Mouse (Mus musculus) liver, embryonic 14.5 days (tissue): Measurements from ENCODE around the gene Mefv. TPM values are rescaled to one million over a fixed set of nuclear protein-coding genes. Genes with fewer than 3 reads are reported as not detected.
"Not testable (repeated sequence)": the region's sequence is repeated elsewhere in the genome, so short reads cannot be mapped to it uniquely, and the experiment has no call there.

ENCODE experiments used
- ATAC-seq: fragments of 200-750 bp; cut with Nextera tagmentation; 2 replicates; pipeline ENCODE4 v1.8.0; 2017; ENCODE audit warnings: moderate number of reproducible peaks, mild to moderate bottlenecking, moderate library complexity; ENCODE audit not compliant: insufficient read depth
- DNase-seq, 3 experiments: peaks; one replicate each; pipeline ENCODE4 v3.0.0-alpha.2; 2012 to 2013; ENCODE audit warnings: low read depth in 3 of 3, low spot score in 3 of 3
- H3K27ac ChIP-seq: fragments of 300-500 bp; sonication (generic); 2 replicates; pipeline ENCODE4 v1.5.1; 2014; ENCODE audit warnings: moderate library complexity, mild to moderate bottlenecking, control low read depth, inconsistent platforms
- H3K27me3 ChIP-seq: fragments of 300-500 bp; sonication (generic); 2 replicates; pipeline ENCODE4 v1.6.1; 2014; ENCODE audit warnings: mild to moderate bottlenecking, low read length, moderate library complexity; ENCODE audit not compliant: control insufficient read depth, insufficient read depth
- H3K36me3 ChIP-seq: fragments of 300-500 bp; sonication (generic); replicated peaks from 2 replicates; pipeline ENCODE4 v1.6.1; 2014; ENCODE audit warnings: low read depth; ENCODE audit not compliant: control insufficient read depth, insufficient read depth
- H3K4me1 ChIP-seq, 2 experiments: fragments of 200-500 bp in 1 of 2; fragments of 300-500 bp in 1 of 2; sonication (generic) in 1 of 2; replicated peaks; 2 replicates each; pipeline ENCODE4 v1.6.1; 2012 to 2014; ENCODE audit warnings: antibody characterized with exemption in 1 of 2, inconsistent platforms in 1 of 2, low read length in 1 of 2; ENCODE audit not compliant: control insufficient read depth in 2 of 2, insufficient read depth in 2 of 2
- H3K4me2 ChIP-seq: fragments of 300-500 bp; sonication (generic); 2 replicates; pipeline ENCODE4 v1.6.1; 2014; ENCODE audit warnings: low read depth, mild to moderate bottlenecking, control low read depth, moderate library complexity
- H3K4me3 ChIP-seq, 2 experiments: fragments of 200-500 bp in 1 of 2; fragments of 300-500 bp in 1 of 2; sonication (generic) in 1 of 2; 2 replicates each; pipeline ENCODE4 v1.5.1; 2012 to 2014; ENCODE audit warnings: low read depth in 2 of 2, low read length in 2 of 2, mild to moderate bottlenecking in 2 of 2, control low read depth in 1 of 2, inconsistent platforms in 1 of 2, moderate library complexity in 1 of 2; ENCODE audit not compliant: insufficient read depth in 1 of 2
- H3K9ac ChIP-seq: fragments of 300-500 bp; sonication (generic); replicated peaks from 2 replicates; pipeline ENCODE4 v1.6.1; 2014; ENCODE audit warnings: mild to moderate bottlenecking, control low read depth, moderate library complexity
- H3K9me3 ChIP-seq: fragments of 300-500 bp; sonication (generic); 2 replicates; pipeline ENCODE4 v1.6.1; 2016; ENCODE audit warnings: low read length, mixed read lengths; ENCODE audit not compliant: control insufficient read depth
- CTCF ChIP-seq: IDR thresholded peaks from 2 replicates; pipeline ENCODE4 v1.5.1; 2016; ENCODE audit warnings: antibody characterized with exemption, low read depth, control low read depth
- EP300 ChIP-seq: IDR thresholded peaks from 2 replicates; pipeline ENCODE4 v1.6.1; 2016; ENCODE audit warnings: antibody characterized with exemption, low read depth
- WGBS: fragments of 180-500 bp; shearing (Covaris S2); extraction: QIAGEN DNeasy Blood & Tissue Kit; methylation state at CpG from one replicate; pipeline ENCODE4 v1.1.7; 2014; ENCODE audit not compliant: insufficient replicate concordance; 5-methylcytosine and 5-hydroxymethylcytosine counted together
- polyA plus RNA-seq, 2 experiments: library from polyadenylated mRNA; depleted of rRNA in 1 of 2; stranded (reverse) in 1 of 2; unstranded in 1 of 2; fragments of >200 nt; fragmentation: Nextera tagmentation in 1 of 2; extraction: Ambion mirVana in 1 of 2; gene quantifications; 2 replicates each; pipeline versions ENCODE4 v1.2.1 to v1.2.3; 2012 to 2014

Mefv gene
- polyA plus RNA-seq, 2 experiments: 0.21 to 0.27 TPM

- Histone ChIP-seq H3K27ac (no peak overlapping the region), H3K27me3 (no peaks in the 10 kb centered on the region), H3K9me3 (no peaks in the 10 kb centered on the region), H3K36me3 (no peaks in the 10 kb centered on the region), H3K4me3 (no peak overlapping the region), H3K4me2 (no peak overlapping the region), H3K4me1 (no peaks in the 10 kb centered on the region), H3K9ac (no peak overlapping the region)
- no peak for ATAC-seq
- no peak for TF ChIP-seq CTCF
- WGBS: 53% methylated on average over 2 of the region's 2 CpGs
- DNase-seq: no peak
Observed at GRCm38 (mm10) chr16:3714731-3715130, 3.2 kb downstream of the Mefv start.

GRCm38 (mm10) chr16:3706680-3707079 lies 11.2 kb downstream of the Mefv start:
- no peak overlapping the region for H3K27ac ChIP-seq
- H3K9me3 ChIP-seq: no peaks in the 10 kb centered on the region
- H3K4me3 ChIP-seq: no peak overlapping the region
- no peak overlapping the region for H3K4me2 ChIP-seq
- no peaks in the 10 kb centered on the region for H3K4me1 ChIP-seq
- no peaks in the 10 kb centered on the region for H3K36me3 ChIP-seq
- H3K9ac ChIP-seq: no peak overlapping the region
- TF ChIP-seq CTCF: no peak
- TF ChIP-seq EP300: no peak
- ATAC-seq (no peak), DNase-seq (peak in 1 of 3 experiments; percentile 17)
- no peaks in the 10 kb centered on the region for H3K27me3 ChIP-seq
- 23% methylated on average over 6 of the region's 6 CpGs for WGBS

GRCm38 (mm10) chr16:3700893-3701292 lies 17.0 kb downstream of the Mefv start:
- no peak overlapping the region for H3K4me2 ChIP-seq
- 41% methylated on average over 1 of the region's 1 CpGs for WGBS
- H3K9ac ChIP-seq: no peak overlapping the region
- no peaks in the 10 kb centered on the region for H3K27me3 ChIP-seq
- H3K36me3 ChIP-seq: no peaks in the 10 kb centered on the region
- H3K4me3 ChIP-seq: no peak overlapping the region
- H3K27ac ChIP-seq: no peak overlapping the region
- no peak for DNase-seq
- no peaks in the 10 kb centered on the region for H3K4me1 ChIP-seq
- no peaks in the 10 kb centered on the region for H3K9me3 ChIP-seq
- ATAC-seq: no peak
- TF ChIP-seq CTCF (no peak), EP300 (no peak)

- Histone ChIP-seq H3K27ac (no peak overlapping the region), H3K9ac (no peak overlapping the region), H3K4me2 (no peak overlapping the region), H3K4me3 (no peak overlapping the region), H3K36me3 (no peaks in the 10 kb centered on the region), H3K9me3 (no peaks in the 10 kb centered on the region), H3K4me1 (no peaks in the 10 kb centered on the region), H3K27me3 (no peaks in the 10 kb centered on the region)
- ATAC-seq (no peak), DNase-seq (peak in 1 of 3 experiments; percentile 17)
- WGBS: 40% methylated on average over 8 of the region's 8 CpGs
- no peak for TF ChIP-seq EP300
- no peak for TF ChIP-seq CTCF
Observed at GRCm38 (mm10) chr16:3699281-3699680, 18.6 kb downstream of the Mefv start.

- H3K9ac ChIP-seq, H3K27me3 ChIP-seq, H3K4me3 ChIP-seq, DNase-seq, H3K27ac ChIP-seq, ATAC-seq, H3K9me3 ChIP-seq, H3K4me1 ChIP-seq, H3K4me2 ChIP-seq, H3K36me3 ChIP-seq: not testable (repeated sequence)
- 38% methylated on average over 20 of the region's 20 CpGs for WGBS
Observed at GRCm38 (mm10) chr16:3689608-3690007, 28.3 kb downstream of the Mefv start.

Other genes with a start within 250 kb of the Mefv start
- gene Olfr161, start 127.1 kb downstream of the Mefv start, polyA plus RNA-seq (2012; rRNA removed): not detected in 2 replicates
- not detected in 2 replicates for gene Olfr161, start 127.1 kb downstream of the Mefv start, polyA plus RNA-seq (2014; fragmentation: Nextera tagmentation; extraction: Ambion mirVana)
- gene Zfp263, start 26.0 kb upstream of the Mefv start, polyA plus RNA-seq (2012; rRNA removed): 2.8 and 4.8 TPM in 2 replicates
- 4.5 and 6.8 TPM in 2 replicates for gene Zfp263, start 26.0 kb upstream of the Mefv start, polyA plus RNA-seq (2014; fragmentation: Nextera tagmentation; extraction: Ambion mirVana)
- not detected in 2 replicates for gene Olfr15, start 112.8 kb upstream of the Mefv start, polyA plus RNA-seq (2012; rRNA removed)
- gene Olfr15, start 112.8 kb upstream of the Mefv start, polyA plus RNA-seq (2014; fragmentation: Nextera tagmentation; extraction: Ambion mirVana): not detected in 2 replicates
- gene Zfp174, start 129.2 kb upstream of the Mefv start, polyA plus RNA-seq (2012; rRNA removed): 0.34 and 0.35 TPM in 2 replicates
- gene Zfp174, start 129.2 kb upstream of the Mefv start, polyA plus RNA-seq (2014; fragmentation: Nextera tagmentation; extraction: Ambion mirVana): 0.22 and 0.27 TPM in 2 replicates
- 14.9 and 15.5 TPM in 2 replicates for gene Naa60, start 154.3 kb upstream of the Mefv start, polyA plus RNA-seq (2012; rRNA removed)
- 19.3 and 20.4 TPM in 2 replicates for gene Naa60, start 154.3 kb upstream of the Mefv start, polyA plus RNA-seq (2014; fragmentation: Nextera tagmentation; extraction: Ambion mirVana)
- 1.6 and 2.0 TPM in 2 replicates for gene Zfp597, start 166.5 kb upstream of the Mefv start, polyA plus RNA-seq (2012; rRNA removed)
- gene Zfp597, start 166.5 kb upstream of the Mefv start, polyA plus RNA-seq (2014; fragmentation: Nextera tagmentation; extraction: Ambion mirVana): 1.4 and 2.0 TPM in 2 replicates
- gene Gm20695, start 166.6 kb upstream of the Mefv start, polyA plus RNA-seq (2012; rRNA removed): 0.17 and 0.26 TPM in 2 replicates
- 0.46 and 0.75 TPM in 2 replicates for gene Gm20695, start 166.6 kb upstream of the Mefv start, polyA plus RNA-seq (2014; fragmentation: Nextera tagmentation; extraction: Ambion mirVana)
- 0.75 and 1.4 TPM in 2 replicates for gene 1700037C18Rik, start 190.6 kb upstream of the Mefv start, polyA plus RNA-seq (2012; rRNA removed)
- gene 1700037C18Rik, start 190.6 kb upstream of the Mefv start, polyA plus RNA-seq (2014; fragmentation: Nextera tagmentation; extraction: Ambion mirVana): 1.6 and 2.4 TPM in 2 replicates
- 2.5 and 5.6 TPM in 2 replicates for gene Cluap1, start 190.7 kb upstream of the Mefv start, polyA plus RNA-seq (2012; rRNA removed)
- 8.4 and 9.2 TPM in 2 replicates for gene Cluap1, start 190.7 kb upstream of the Mefv start, polyA plus RNA-seq (2014; fragmentation: Nextera tagmentation; extraction: Ambion mirVana)